14 mouse cellular contexts compared by ENCODE assay signal in the genomic region with DNA sequence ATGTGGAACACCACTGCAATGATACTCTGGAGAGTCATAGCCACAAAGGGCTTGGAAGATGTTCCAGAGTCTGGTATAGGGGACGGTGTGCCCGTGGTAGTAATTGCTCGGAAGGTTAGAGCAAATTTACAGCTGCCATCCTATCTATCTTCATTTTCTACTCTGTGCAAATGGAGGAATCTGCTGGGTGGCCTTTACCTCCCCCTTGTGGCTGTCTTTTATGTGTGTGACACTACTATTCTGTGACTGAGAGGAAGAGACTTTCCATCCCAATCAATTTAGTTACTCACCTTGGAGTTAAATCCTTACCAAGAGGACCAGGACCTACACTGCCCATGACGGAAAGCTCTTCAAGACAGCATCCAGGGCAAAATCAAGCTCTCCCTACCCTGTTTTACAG. TPM values are rescaled to one million over a fixed set of nuclear protein-coding genes. Genes with fewer than 3 reads are reported as not detected.
A peak's percentile ranks its signal among the peaks of the same experiment; 100 is the strongest.
DNase-seq lines count a peak whose midpoint lies in the region; ATAC-seq and TF ChIP-seq lines count a peak whose summit lies in the region.
"Had no signal": no experiment of that assay in that cellular context is flagged by ENCODE, and none has a peak within 500 bp of the region (broad histone marks: within the 10 kb centered on the region; RNA-seq: fewer than 3 reads in every experiment).

No protein-coding gene starts in this region.

- no peak overlapping the region for H3K27ac ChIP-seq in heart, adult 2 months
- H3K27ac ChIP-seq in heart, embryonic 11.5 days (ENCODE audit: low read depth, low read length), result no peak overlapping the region
- H3K27ac ChIP-seq in neural tube, embryonic 13.5 days (replicated peaks), result no peak overlapping the region
- H3K27ac ChIP-seq in neural tube, embryonic 15.5 days (replicated peaks), result no peak overlapping the region
- no peak overlapping the region for H3K27ac ChIP-seq in cortical plate, adult 2 months (ENCODE audit: insufficient read depth, low read length)
- H3K27ac ChIP-seq: heart, embryonic 13.5 days had no signal

- no peak overlapping the region for H3K4me2 ChIP-seq in heart, embryonic 11.5 days
- H3K4me2 ChIP-seq in neural tube, embryonic 13.5 days, result no peak overlapping the region
- H3K4me2 ChIP-seq in neural tube, embryonic 15.5 days, result no peak overlapping the region

- intact Hi-C loops in heart, adult 2 months (cut with DNase I), result loop anchor here (10.0 kb wide), 1 partner anchor 798 kb away; no protein-coding TSS in a partner anchor

- H3K4me1 ChIP-seq in heart, adult 2 months (ENCODE audit: control insufficient read depth, insufficient read depth, low read length), result peaks cover 2% of the 10 kb centered on the region; the same call in 1 of the 2 replicates
- peaks cover 7% of the 10 kb centered on the region; the same call in 1 of the 2 replicates for H3K4me1 ChIP-seq in heart, embryonic 11.5 days (ENCODE audit: control insufficient read depth, insufficient read depth, low read length)
- H3K4me1 ChIP-seq in neural tube, embryonic 13.5 days (replicated peaks), result peaks cover 16% of the 10 kb centered on the region
- peaks cover 19% of the 10 kb centered on the region for H3K4me1 ChIP-seq in neural tube, embryonic 15.5 days
- no peaks in the 10 kb centered on the region for H3K4me1 ChIP-seq in cortical plate, adult 2 months (ENCODE audit: control insufficient read depth, insufficient read depth, low read length)

- no peak overlapping the region for H3K9ac ChIP-seq in heart, adult 2 months (ENCODE audit: low read depth, low read length)
- no peak overlapping the region for H3K9ac ChIP-seq in heart, embryonic 11.5 days (ENCODE audit: low read depth, low read length)
- H3K9ac ChIP-seq in neural tube, embryonic 13.5 days, result no peak overlapping the region
- H3K9ac ChIP-seq in neural tube, embryonic 15.5 days (replicated peaks), result no peak overlapping the region
- H3K9ac ChIP-seq: heart, embryonic 13.5 days had no signal

- TF ChIP-seq POLR2A in heart, adult 2 months (IDR thresholded peaks at IDR 0.05; ENCODE audit: insufficient read depth, low read depth, low read length), result no peak
- TF ChIP-seq POLR2A in cortical plate, adult 2 months (IDR thresholded peaks at IDR 0.05; ENCODE audit: extremely low read depth, insufficient read depth, low read length), result no peak

- no peaks in the 10 kb centered on the region for H3K36me3 ChIP-seq in heart, adult 2 months (ENCODE audit: control insufficient read depth, insufficient read depth, low read length)
- H3K36me3 ChIP-seq in heart, embryonic 11.5 days (ENCODE audit: control insufficient read depth, insufficient read depth, low read length), result peaks cover 5% of the 10 kb centered on the region; the same call in 1 of the 2 replicates
- peaks cover 27% of the 10 kb centered on the region for H3K36me3 ChIP-seq in neural tube, embryonic 13.5 days
- peaks cover 15% of the 10 kb centered on the region for H3K36me3 ChIP-seq in neural tube, embryonic 15.5 days

- WGBS in heart, adult 2 months, result 93% methylated on average over 4 of the region's 4 CpGs
- WGBS in heart, embryonic 11.5 days (ENCODE audit: insufficient replicate concordance), result 96% methylated on average over 4 of the region's 4 CpGs
- 98% methylated on average over 4 of the region's 4 CpGs for WGBS in neural tube, embryonic 13.5 days
- 96% methylated on average over 4 of the region's 4 CpGs for WGBS in neural tube, embryonic 15.5 days

- no peak for ATAC-seq in heart, embryonic 11.5 days (replicated peaks; ENCODE audit: insufficient number of reproducible peaks, low FRiP score, low TSS enrichment)
- no peak for ATAC-seq in neural tube, embryonic 13.5 days (ENCODE audit: low read depth)
- no peak for ATAC-seq in neural tube, embryonic 15.5 days (ENCODE audit: low FRiP score)
- ATAC-seq: hindbrain, embryonic 16.5 days had no signal

- H3K27me3 ChIP-seq in heart, adult 2 months (ENCODE audit: control insufficient read depth, insufficient read depth, low read length), result no peaks in the 10 kb centered on the region
- no peaks in the 10 kb centered on the region for H3K27me3 ChIP-seq in heart, embryonic 11.5 days (ENCODE audit: control insufficient read depth, insufficient read depth, low read length)
- no peaks in the 10 kb centered on the region for H3K27me3 ChIP-seq in neural tube, embryonic 13.5 days
- no peaks in the 10 kb centered on the region for H3K27me3 ChIP-seq in neural tube, embryonic 15.5 days (replicated peaks)
- H3K27me3 ChIP-seq: heart, embryonic 13.5 days had no signal

- H3K4me3 ChIP-seq in heart, adult 2 months, result no peak overlapping the region
- H3K4me3 ChIP-seq in heart, embryonic 11.5 days (ENCODE audit: low read depth, low read length), result no peak overlapping the region
- H3K4me3 ChIP-seq in neural tube, embryonic 13.5 days, result 0 out of 2 replicates have a peak overlapping the region, but pooled peaks have one; percentile 1
- H3K4me3 ChIP-seq in neural tube, embryonic 15.5 days (replicated peaks), result no peak overlapping the region
- H3K4me3 ChIP-seq in cortical plate, adult 2 months (ENCODE audit: insufficient read depth, low read length), result no peak overlapping the region
- H3K4me3 ChIP-seq: myocyte had no signal

- no peak for TF ChIP-seq EP300 in heart, adult 2 months (IDR thresholded peaks at IDR 0.05; ENCODE audit: insufficient read depth, low read depth, low read length)

- no peaks in the 10 kb centered on the region for H3K79me2 ChIP-seq in heart, adult 2 months (replicated peaks; ENCODE audit: control insufficient read depth, insufficient read depth, low read length)

- peak; percentile 54 for TF ChIP-seq CTCF in heart, adult 2 months (IDR thresholded peaks at IDR 0.05)
- 0 out of 2 replicates have a peak, but pooled peaks have one; percentile 0 for TF ChIP-seq CTCF in cortical plate, adult 2 months (IDR thresholded peaks at IDR 0.05; ENCODE audit: extremely low read depth, insufficient read depth, low read length)

- H3K9me3 ChIP-seq in heart, embryonic 11.5 days (replicated peaks; ENCODE audit: control insufficient read depth, low read length), result no peaks in the 10 kb centered on the region
- peaks cover 26% of the 10 kb centered on the region for H3K9me3 ChIP-seq in neural tube, embryonic 13.5 days
- peaks cover 13% of the 10 kb centered on the region; the same call in 1 of the 2 replicates for H3K9me3 ChIP-seq in neural tube, embryonic 15.5 days (replicated peaks)

- no peak for DNase-seq in heart, adult 2 months
- DNase-seq in thymus, postnatal 14 days, result peak; percentile 48
- no peak for DNase-seq in cerebellum, adult 18-20 months
- DNase-seq in layer of hippocampus, adult 18-20 months (ENCODE audit: low spot score in 2 of 2), result no peak
- DNase-seq: kidney, postnatal 25 days had no signal

RNA-seq across cellular contexts. Expression of a gene that starts 16.1 kb away (rescaled TPM):
- not detected for total RNA-seq in heart, adult 2 months (2021)
- not detected in 2 replicates for polyA plus RNA-seq in heart, adult 2 months (2012; rRNA removed)
- not detected in 2 replicates for polyA plus RNA-seq in heart, embryonic 11.5 days (2014; fragmentation: Nextera tagmentation; extraction: Ambion mirVana)
- polyA plus RNA-seq in neural tube, embryonic 13.5 days (2015; fragmentation: Nextera tagmentation; extraction: Ambion mirVana), result 0.21 TPM in 1 of 2 replicates, not detected in the other
- polyA plus RNA-seq in neural tube, embryonic 15.5 days (2015; fragmentation: Nextera tagmentation; extraction: Ambion mirVana), result 0.20 and 0.40 TPM in 2 replicates
- 0.73 and 0.87 TPM in 2 replicates for polyA plus RNA-seq in cortical plate, adult 2 months (2012; rRNA removed)
- under 1 TPM in 1 of 2 experiments, not detected in 1; 0.27 TPM for total RNA-seq in layer of hippocampus, adult 18-20 months (2021)
- polyA plus RNA-seq: heart, embryonic 13.5 days; myocyte had no signal

RNA-seq across cellular contexts. Expression of a gene that starts 35.3 kb away (rescaled TPM):
- 10 to 100 TPM; 21.2 to 23.3 TPM for total RNA-seq in heart, adult 2 months (2021)
- polyA plus RNA-seq in heart, adult 2 months (2012; rRNA removed), result 11.0 and 18.6 TPM in 2 replicates
- 14.4 and 16.7 TPM in 2 replicates for polyA plus RNA-seq in heart, embryonic 11.5 days (2014; fragmentation: Nextera tagmentation; extraction: Ambion mirVana)
- 14.6 and 15.9 TPM in 2 replicates for polyA plus RNA-seq in neural tube, embryonic 13.5 days (2015; fragmentation: Nextera tagmentation; extraction: Ambion mirVana)
- polyA plus RNA-seq in neural tube, embryonic 15.5 days (2015; fragmentation: Nextera tagmentation; extraction: Ambion mirVana), result 11.4 and 13.7 TPM in 2 replicates
- polyA plus RNA-seq in cortical plate, adult 2 months (2012; rRNA removed), result 46.7 and 48.0 TPM in 2 replicates
- 10 to 100 TPM; 65.3 to 66.1 TPM for total RNA-seq in layer of hippocampus, adult 18-20 months (2021)

RNA-seq across cellular contexts. Expression of a gene that starts 37.5 kb away (rescaled TPM):
- total RNA-seq in heart, adult 2 months (2021), result not detected
- polyA plus RNA-seq in heart, adult 2 months (2012; rRNA removed), result not detected in 2 replicates
- polyA plus RNA-seq in heart, embryonic 11.5 days (2014; fragmentation: Nextera tagmentation; extraction: Ambion mirVana), result not detected in 2 replicates
- polyA plus RNA-seq in neural tube, embryonic 13.5 days (2015; fragmentation: Nextera tagmentation; extraction: Ambion mirVana), result not detected in 2 replicates
- not detected in 2 replicates for polyA plus RNA-seq in neural tube, embryonic 15.5 days (2015; fragmentation: Nextera tagmentation; extraction: Ambion mirVana)
- 0.23 TPM in 2 replicates for polyA plus RNA-seq in cortical plate, adult 2 months (2012; rRNA removed)
- total RNA-seq in layer of hippocampus, adult 18-20 months (2021), result under 1 TPM in 1 of 2 experiments, not detected in 1; 0.45 TPM
- polyA plus RNA-seq: brain, embryonic 14.5 days; C2C12; heart, embryonic 13.5 days; hindbrain, embryonic 16.5 days; myocyte had no signal
